Mouse (Mus musculus): ENCODE data around the gene Polg. TPM values are rescaled to one million over a fixed set of nuclear protein-coding genes. Genes with fewer than 3 reads are reported as not detected.

Polg gene
- polyA plus RNA-seq, 1 experiment from 2014 or later = 27.8 TPM

DNA sequence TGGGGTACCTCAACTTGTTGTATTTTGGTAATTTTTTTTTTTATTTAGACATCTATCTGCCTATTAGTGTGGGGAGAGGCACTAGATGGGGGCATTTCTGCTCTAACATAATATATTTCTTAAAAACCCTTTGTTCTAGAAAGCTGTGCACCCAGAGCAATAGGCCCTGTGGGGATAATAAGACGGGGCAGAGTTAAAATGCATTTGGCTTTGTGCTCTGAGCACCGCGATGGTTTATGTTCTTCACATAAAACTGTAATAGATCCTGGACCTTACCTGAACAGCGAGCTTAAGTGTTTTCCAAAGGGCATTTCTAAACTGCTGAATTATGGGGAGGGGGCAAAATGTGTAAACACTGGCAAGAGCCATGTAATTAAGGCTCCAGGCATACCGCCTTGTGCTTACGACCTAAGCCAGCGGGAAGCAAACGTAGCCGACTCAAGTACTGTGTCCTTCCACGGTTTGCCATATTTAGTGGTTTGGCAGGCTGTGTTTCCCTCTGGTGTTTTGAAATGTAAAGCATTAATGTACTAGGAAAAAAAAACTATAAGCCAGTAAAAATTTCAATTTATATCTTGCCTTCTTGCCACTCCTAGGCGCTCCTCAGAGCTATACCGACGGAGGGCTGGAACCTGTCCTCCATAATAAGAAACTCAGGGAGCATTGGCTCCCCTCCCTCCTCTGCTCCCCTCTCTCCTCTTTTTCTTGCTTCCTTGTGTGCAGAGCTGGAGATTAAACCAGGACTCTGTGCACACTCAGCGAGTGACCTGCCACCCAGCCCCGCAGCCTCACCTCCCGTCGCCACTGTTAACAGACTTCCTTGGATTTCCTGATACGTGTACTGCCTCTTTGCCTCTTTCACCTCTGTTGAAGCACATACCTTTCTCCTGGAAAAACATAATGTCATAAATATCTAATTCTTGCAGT, 51.5 kb downstream of the Polg start:
- H3K9me3 ChIP-seq (replicated peaks; ENCODE audit: control insufficient read depth, low read length) = no peaks in the 10 kb centered on the region
- H3K4me1 ChIP-seq (ENCODE audit: control insufficient read depth, insufficient read depth, low read length) = no peaks in the 10 kb centered on the region
- no peak overlapping the region for H3K9ac ChIP-seq (ENCODE audit: low read length)
- H3K27ac ChIP-seq (ENCODE audit: low read length) = no peak overlapping the region
- no peak overlapping the region for H3K4me3 ChIP-seq (ENCODE audit: low read length)
- no peaks in the 10 kb centered on the region for H3K27me3 ChIP-seq (ENCODE audit: control insufficient read depth, insufficient read depth, low read length)
- no peaks in the 10 kb centered on the region for H3K36me3 ChIP-seq (ENCODE audit: control insufficient read depth, insufficient read depth)
- 84% methylated on average over 18 of the region's 18 CpGs for WGBS
- no peak for ATAC-seq (replicated peaks; ENCODE audit: extremely low read depth, insufficient read depth, low FRiP score)
- H3K4me2 ChIP-seq (ENCODE audit: low read depth, low read length) = no peak overlapping the region

GRCm38 (mm10) chr7:79400296-79400695, 65.9 kb downstream of the Polg start:
- no peak for ATAC-seq (replicated peaks; ENCODE audit: extremely low read depth, insufficient read depth, low FRiP score)
- Histone ChIP-seq H3K4me3 (ENCODE audit: low read length) (no peak overlapping the region), H3K27ac (ENCODE audit: low read length) (no peak overlapping the region), H3K36me3 (ENCODE audit: control insufficient read depth, insufficient read depth) (0 out of 2 replicates have a peak, but pooled peaks cover 2% of the 10 kb centered on the region), H3K9ac (ENCODE audit: low read length) (no peak overlapping the region), H3K9me3 (replicated peaks; ENCODE audit: control insufficient read depth, low read length) (no peaks in the 10 kb centered on the region), H3K4me2 (ENCODE audit: low read depth, low read length) (no peak overlapping the region), H3K4me1 (ENCODE audit: control insufficient read depth, insufficient read depth, low read length) (no peaks in the 10 kb centered on the region), H3K27me3 (ENCODE audit: control insufficient read depth, insufficient read depth, low read length) (no peaks in the 10 kb centered on the region)
- 81% methylated on average over 3 of the region's 3 CpGs for WGBS

- Histone ChIP-seq H3K27me3 (ENCODE audit: control insufficient read depth, insufficient read depth, low read length) (no peaks in the 10 kb centered on the region), H3K9me3 (replicated peaks; ENCODE audit: control insufficient read depth, low read length) (no peaks in the 10 kb centered on the region), H3K4me1 (ENCODE audit: control insufficient read depth, insufficient read depth, low read length) (no peaks in the 10 kb centered on the region), H3K4me2 (ENCODE audit: low read depth, low read length) (no peak overlapping the region), H3K4me3 (ENCODE audit: low read length) (no peak overlapping the region), H3K9ac (ENCODE audit: low read length) (no peak overlapping the region), H3K27ac (ENCODE audit: low read length) (no peak overlapping the region), H3K36me3 (ENCODE audit: control insufficient read depth, insufficient read depth) (0 out of 2 replicates have a peak, but pooled peaks cover 2% of the 10 kb centered on the region)
- WGBS = 69% methylated on average over 12 of the region's 12 CpGs
- ATAC-seq (replicated peaks; ENCODE audit: extremely low read depth, insufficient read depth, low FRiP score) = no peak
Measured at GRCm38 (mm10) chr7:79398971-79399370, 67.2 kb downstream of the Polg start.

- no peak overlapping the region for H3K27ac ChIP-seq (ENCODE audit: low read length)
- no peaks in the 10 kb centered on the region for H3K4me1 ChIP-seq (ENCODE audit: control insufficient read depth, insufficient read depth, low read length)
- H3K4me3 ChIP-seq (ENCODE audit: low read length) = no peak overlapping the region
- no peak overlapping the region for H3K9ac ChIP-seq (ENCODE audit: low read length)
- no peaks in the 10 kb centered on the region for H3K27me3 ChIP-seq (ENCODE audit: control insufficient read depth, insufficient read depth, low read length)
- 0 out of 2 replicates have a peak, but pooled peaks cover 2% of the 10 kb centered on the region for H3K36me3 ChIP-seq (ENCODE audit: control insufficient read depth, insufficient read depth)
- 77% methylated on average over 8 of the region's 8 CpGs for WGBS
- H3K9me3 ChIP-seq (replicated peaks; ENCODE audit: control insufficient read depth, low read length) = no peaks in the 10 kb centered on the region
- ATAC-seq (replicated peaks; ENCODE audit: extremely low read depth, insufficient read depth, low FRiP score) = no peak
- H3K4me2 ChIP-seq (ENCODE audit: low read depth, low read length) = no peak overlapping the region
Measured at GRCm38 (mm10) chr7:79398426-79398825, 67.7 kb downstream of the Polg start.

GRCm38 (mm10) chr7:79397446-79397963, 68.7 kb downstream of the Polg start:
- Histone ChIP-seq H3K4me3 (ENCODE audit: low read length) (no peak overlapping the region), H3K4me2 (ENCODE audit: low read depth, low read length) (no peak overlapping the region), H3K4me1 (ENCODE audit: control insufficient read depth, insufficient read depth, low read length) (peaks cover 3% of the 10 kb centered on the region; the same call in 1 of the 2 replicates), H3K27ac (ENCODE audit: low read length) (no peak overlapping the region), H3K36me3 (ENCODE audit: control insufficient read depth, insufficient read depth) (0 out of 2 replicates have a peak, but pooled peaks cover 2% of the 10 kb centered on the region), H3K27me3 (ENCODE audit: control insufficient read depth, insufficient read depth, low read length) (no peaks in the 10 kb centered on the region), H3K9ac (ENCODE audit: low read length) (no peak overlapping the region), H3K9me3 (replicated peaks; ENCODE audit: control insufficient read depth, low read length) (no peaks in the 10 kb centered on the region)
- ATAC-seq (replicated peaks; ENCODE audit: extremely low read depth, insufficient read depth, low FRiP score) = no peak
- WGBS = 87% methylated on average over 10 of the region's 10 CpGs

Small RNA genes lying within 50 kb of the gene (microRNA-seq; reads per million reads assigned to microRNA genes)
- 3.1 reads per million, percentile 11 among the genes with 10 or more reads in this experiment for gene Mir9-3

Other genes starting within 250 kb of the Polg start
- 4.1 and 4.9 TPM in 2 replicates for gene Abhd2, start 193.2 kb downstream of the Polg start, polyA plus RNA-seq (2015; fragmentation: Nextera tagmentation; extraction: Ambion mirVana)
- 0.12 and 0.29 TPM in 2 replicates for gene Rlbp1, start 79.3 kb downstream of the Polg start, polyA plus RNA-seq (2015; fragmentation: Nextera tagmentation; extraction: Ambion mirVana)
- gene Fanci, start 74.4 kb downstream of the Polg start, polyA plus RNA-seq (2015; fragmentation: Nextera tagmentation; extraction: Ambion mirVana) = 8.2 and 8.8 TPM in 2 replicates
- gene Rhcg, start 151.3 kb upstream of the Polg start, polyA plus RNA-seq (2015; fragmentation: Nextera tagmentation; extraction: Ambion mirVana) = 0.20 and 0.21 TPM in 2 replicates
- 4.1 and 4.6 TPM in 2 replicates for gene Ticrr, start 193.8 kb upstream of the Polg start, polyA plus RNA-seq (2015; fragmentation: Nextera tagmentation; extraction: Ambion mirVana)
- 1.5 and 1.8 TPM in 2 replicates for gene Kif7, start 249.4 kb upstream of the Polg start, polyA plus RNA-seq (2015; fragmentation: Nextera tagmentation; extraction: Ambion mirVana)